Mouse (Mus musculus) MEL-GATA-1-ER (cell line): Measurements from ENCODE around the gene Gm33543.

Source experiments
- DNase-seq: peaks from one replicate; pipeline ENCODE4 v3.0.0-alpha.2; 2012; ENCODE audit warnings: low read depth; ENCODE audit errors: extremely low read depth

The Gm33543 gene

GRCm38 (mm10) chr10:95778622-95779021, 64.1 kb downstream of the Gm33543 start:
- no peak for DNase-seq

GRCm38 (mm10) chr10:95777701-95778320, 64.9 kb downstream of the Gm33543 start:
- DNase-seq = no peak

DNA sequence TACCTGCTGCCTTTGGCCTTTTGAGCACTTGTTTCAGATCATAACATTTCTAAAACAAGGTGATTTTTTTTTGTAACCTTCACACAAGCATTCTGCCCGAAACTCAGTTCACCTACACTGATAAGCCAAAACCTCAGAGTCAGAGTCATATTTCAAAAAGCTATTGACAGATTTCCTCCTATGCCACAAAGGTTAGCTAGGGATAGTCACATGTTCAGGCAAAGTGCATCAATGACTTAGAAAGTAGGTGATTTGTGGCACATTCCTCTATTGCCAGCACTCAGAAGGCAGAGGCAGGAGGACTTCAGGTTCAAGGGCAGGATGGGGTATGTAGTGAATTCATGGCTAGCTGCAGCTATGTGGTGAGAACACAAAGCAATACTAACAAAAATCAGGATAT, 65.7 kb downstream of the Gm33543 start:
- no peak for DNase-seq

DNA sequence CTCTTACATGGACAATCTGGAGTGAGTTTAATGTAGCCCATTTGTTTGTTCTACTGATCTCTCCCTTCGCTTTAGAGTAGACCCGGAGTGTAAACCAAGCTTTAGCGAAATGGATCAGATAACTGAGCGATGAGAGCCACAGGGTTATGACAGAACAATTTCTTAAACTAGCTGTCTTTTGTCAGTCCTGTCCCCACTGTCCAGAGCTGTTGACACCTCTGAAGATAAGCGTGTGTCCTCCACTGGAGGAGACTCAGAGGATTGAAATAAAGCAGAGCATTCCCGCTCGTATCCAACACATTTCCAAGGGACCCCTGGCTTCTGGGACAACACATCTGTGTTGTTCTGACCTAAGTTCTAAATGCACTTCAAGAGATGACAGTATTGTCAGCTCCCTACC, 67.9 kb downstream of the Gm33543 start:
- DNase-seq = no peak

- DNase-seq = no peak
Measured at GRCm38 (mm10) chr10:95774001-95774628, 68.6 kb downstream of the Gm33543 start.
